Mouse (Mus musculus) intestine, embryonic 15.5 days (tissue): ENCODE data around the gene Fosl1. TPM values are rescaled to one million over a fixed set of nuclear protein-coding genes. Genes with fewer than 3 reads are reported as not detected.

Source experiments
- ATAC-seq: fragments of 200-750 bp; cut with Nextera tagmentation; 2 replicates; pipeline ENCODE4 v1.8.0; 2017; ENCODE audit warnings: moderate TSS enrichment, moderate library complexity
- H3K27ac ChIP-seq: fragments of 300-500 bp; sonication (generic); 2 replicates; pipeline ENCODE4 v1.5.1; 2015; ENCODE audit warnings: mild to moderate bottlenecking, inconsistent platforms
- H3K27me3 ChIP-seq: fragments of 300-500 bp; sonication (generic); replicated peaks from 2 replicates; pipeline ENCODE4 v1.6.1; 2015; ENCODE audit warnings: inconsistent platforms
- H3K36me3 ChIP-seq: fragments of 300-500 bp; sonication (generic); 2 replicates; pipeline ENCODE4 v1.6.1; 2015; ENCODE audit warnings: inconsistent platforms
- H3K4me1 ChIP-seq: fragments of 300-500 bp; sonication (generic); replicated peaks from 2 replicates; pipeline ENCODE4 v1.6.1; 2015; ENCODE audit warnings: inconsistent platforms
- H3K4me2 ChIP-seq: fragments of 300-500 bp; sonication (generic); replicated peaks from 2 replicates; pipeline ENCODE4 v1.6.1; 2015; ENCODE audit warnings: mild to moderate bottlenecking, inconsistent platforms
- H3K4me3 ChIP-seq: fragments of 300-500 bp; sonication (generic); replicated peaks from 2 replicates; pipeline ENCODE4 v1.5.1; 2015; ENCODE audit warnings: inconsistent platforms
- H3K9ac ChIP-seq: fragments of 300-500 bp; sonication (generic); 2 replicates; pipeline ENCODE4 v1.6.1; 2015; ENCODE audit warnings: inconsistent platforms
- H3K9me3 ChIP-seq: fragments of 300-500 bp; sonication (generic); 2 replicates; pipeline ENCODE4 v1.6.1; 2016; ENCODE audit warnings: inconsistent platforms
- WGBS: fragments of 180-500 bp; shearing (Covaris S2); methylation state at CpG from one replicate; pipeline ENCODE4 v1.1.7; 2015; 5-methylcytosine and 5-hydroxymethylcytosine counted together
- polyA plus RNA-seq: library from polyadenylated mRNA; unstranded; fragments of >200 nt; fragmentation: Nextera tagmentation; extraction: Ambion mirVana; gene quantifications from 2 replicates; pipeline ENCODE4 v1.2.1, GENCODE M21; 2015

The Fosl1 gene
- polyA plus RNA-seq, 1 experiment from 2014 or later = not detected

DNA sequence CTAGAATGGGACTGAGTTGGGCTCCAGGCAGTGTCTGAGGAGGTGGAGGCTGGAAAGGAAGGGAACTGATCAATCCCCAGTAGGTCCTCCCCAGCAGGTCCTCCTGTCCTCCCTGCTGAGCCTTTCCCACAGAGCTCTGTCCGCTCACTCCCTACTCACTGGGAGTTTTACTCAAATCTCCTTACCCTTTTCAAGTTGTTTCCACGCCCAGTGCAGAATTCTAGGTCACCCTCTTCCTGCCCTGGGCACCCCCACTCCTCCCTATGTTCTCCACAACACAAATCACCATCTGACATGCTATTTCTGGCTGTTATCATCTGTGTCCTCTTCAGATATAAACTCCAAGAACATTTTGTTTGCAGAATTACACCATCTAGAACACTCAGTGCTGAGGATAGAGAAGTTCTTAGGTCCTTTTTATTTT, 32.8 kb upstream of the Fosl1 start:
- Histone ChIP-seq H3K4me1 (no peaks in the 10 kb centered on the region), H3K36me3 (no peaks in the 10 kb centered on the region), H3K9me3 (no peaks in the 10 kb centered on the region), H3K9ac (no peak overlapping the region), H3K27me3 (no peaks in the 10 kb centered on the region), H3K27ac (no peak overlapping the region), H3K4me3 (no peak overlapping the region), H3K4me2 (no peak overlapping the region)
- WGBS = 68% methylated on average over 2 of the region's 2 CpGs
- ATAC-seq = no peak

DNA sequence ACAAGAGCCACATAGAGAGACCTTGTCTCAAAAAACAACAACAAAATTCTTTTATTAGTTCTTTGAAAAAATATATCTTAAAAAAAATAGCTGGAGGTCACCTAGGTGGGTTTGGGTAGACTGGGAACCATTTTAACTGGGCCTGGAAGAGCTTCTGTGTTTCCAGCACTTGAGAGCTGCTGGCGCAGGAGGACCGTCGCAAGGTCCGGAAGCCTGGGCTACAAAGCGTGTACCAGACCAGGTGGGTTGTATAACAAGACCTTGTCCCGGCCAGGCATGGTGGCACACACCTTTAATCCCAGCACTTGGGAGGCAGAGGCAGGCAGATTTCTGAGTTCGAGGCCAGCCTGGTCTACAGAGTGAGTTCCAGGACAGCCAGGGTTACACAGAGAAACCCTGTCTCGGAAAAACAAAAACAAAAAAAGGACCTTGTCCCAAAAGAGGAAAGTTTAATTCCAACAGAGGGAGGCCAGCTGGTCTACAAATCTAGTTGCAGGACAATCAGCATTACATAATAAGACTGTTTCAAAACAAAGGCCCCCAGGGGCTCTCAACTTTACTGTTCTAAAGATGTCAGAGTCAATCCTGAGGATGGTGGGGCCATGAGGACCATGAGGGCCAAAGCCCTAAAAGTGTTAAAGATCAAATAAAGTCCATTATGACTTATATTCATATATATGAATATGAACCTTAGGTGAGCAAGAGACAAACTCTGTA, 28.4 kb upstream of the Fosl1 start:
- Histone ChIP-seq H3K9ac (no peak overlapping the region), H3K4me2 (no peak overlapping the region), H3K27me3 (no peaks in the 10 kb centered on the region), H3K4me1 (peaks cover 7% of the 10 kb centered on the region), H3K9me3 (no peaks in the 10 kb centered on the region), H3K36me3 (peaks cover 8% of the 10 kb centered on the region; the same call in 1 of the 2 replicates), H3K27ac (no peak overlapping the region), H3K4me3 (no peak overlapping the region)
- no peak for ATAC-seq
- 94% methylated on average over 8 of the region's 8 CpGs for WGBS

DNA sequence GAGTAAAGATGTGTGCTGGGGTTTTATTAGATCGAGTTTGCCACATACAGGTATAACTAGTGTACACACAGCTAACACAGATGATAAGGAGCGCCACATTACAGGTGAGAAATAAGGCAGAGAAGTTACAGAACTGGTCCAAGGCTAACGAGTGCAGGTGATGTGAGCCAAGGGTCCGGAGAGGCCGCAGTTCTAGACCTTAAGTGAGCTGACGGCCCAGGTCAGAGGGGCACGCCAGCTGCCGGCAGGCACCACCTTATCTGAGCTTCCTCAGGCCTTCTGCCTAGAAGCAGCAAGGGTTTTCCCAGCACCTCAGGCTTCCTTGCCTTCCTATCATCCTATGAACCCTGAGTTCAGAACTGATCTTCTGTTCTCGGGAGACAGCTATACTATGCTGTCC, 27.7 kb upstream of the Fosl1 start:
- no peak overlapping the region for H3K9ac ChIP-seq
- WGBS = 90% methylated on average over 9 of the region's 9 CpGs
- peaks cover 9% of the 10 kb centered on the region for H3K4me1 ChIP-seq
- H3K9me3 ChIP-seq = no peaks in the 10 kb centered on the region
- ATAC-seq = no peak
- H3K4me3 ChIP-seq = no peak overlapping the region
- no peaks in the 10 kb centered on the region for H3K27me3 ChIP-seq
- peaks cover 8% of the 10 kb centered on the region; the same call in 1 of the 2 replicates for H3K36me3 ChIP-seq
- H3K4me2 ChIP-seq = no peak overlapping the region
- no peak overlapping the region for H3K27ac ChIP-seq

DNA sequence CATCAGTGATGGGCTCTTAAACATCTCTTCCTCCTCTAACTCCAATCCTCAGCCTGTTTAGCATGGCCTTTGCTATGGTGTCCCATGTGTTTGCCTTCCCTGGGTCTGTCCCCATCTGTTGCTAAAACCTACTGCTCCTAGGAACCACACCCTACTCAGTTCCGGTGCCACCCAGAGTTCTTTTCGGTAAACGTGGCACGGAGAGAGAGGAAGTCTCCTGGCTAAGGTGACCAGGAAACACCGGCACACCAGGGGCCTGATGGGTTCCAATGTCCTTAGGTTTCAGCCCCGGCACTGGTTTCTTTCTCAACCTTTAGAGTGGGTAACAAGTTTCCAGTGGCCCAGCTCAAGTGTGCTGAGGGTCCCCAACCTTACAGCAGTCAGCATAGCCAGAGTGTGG, 26.8 kb upstream of the Fosl1 start:
- no peaks in the 10 kb centered on the region for H3K9me3 ChIP-seq

DNA sequence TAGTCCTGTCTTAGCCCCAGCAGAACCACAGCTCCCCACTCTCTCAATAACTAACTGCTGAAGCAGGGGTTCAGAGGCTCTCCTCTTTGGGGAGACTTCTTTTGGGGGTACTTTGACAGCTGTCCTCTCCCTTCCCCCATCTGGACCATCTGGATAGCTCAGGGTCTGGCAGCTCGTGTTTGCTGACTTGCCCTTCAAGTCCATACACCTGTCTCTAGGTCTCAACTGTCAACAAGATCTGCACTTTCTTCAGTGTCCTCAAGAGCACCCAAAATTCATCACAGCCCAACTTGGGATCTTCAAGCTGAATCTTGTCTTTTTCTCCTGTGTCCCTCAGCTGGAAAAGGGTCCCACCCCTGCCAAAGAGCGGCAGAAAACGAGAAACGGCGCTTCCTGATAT, 25.6 kb upstream of the Fosl1 start:
- Histone ChIP-seq H3K36me3 (peaks cover 12% of the 10 kb centered on the region), H3K27ac (no peak overlapping the region), H3K4me2 (no peak overlapping the region), H3K9ac (no peak overlapping the region), H3K4me3 (no peak overlapping the region), H3K9me3 (no peaks in the 10 kb centered on the region), H3K27me3 (no peaks in the 10 kb centered on the region), H3K4me1 (peaks cover 20% of the 10 kb centered on the region)
- no peak for ATAC-seq
- WGBS = 87% methylated on average over 5 of the region's 5 CpGs

More for the DNA sequence above, 26.8 kb upstream of the Fosl1 start:
- no peak for ATAC-seq
- Histone ChIP-seq H3K4me2 (no peak overlapping the region), H3K4me1 (peaks cover 9% of the 10 kb centered on the region), H3K9ac (no peak overlapping the region), H3K27me3 (no peaks in the 10 kb centered on the region), H3K36me3 (peaks cover 8% of the 10 kb centered on the region; the same call in 1 of the 2 replicates), H3K27ac (no peak overlapping the region), H3K4me3 (no peak overlapping the region)
- WGBS = 88% methylated on average over 6 of the region's 6 CpGs

DNA sequence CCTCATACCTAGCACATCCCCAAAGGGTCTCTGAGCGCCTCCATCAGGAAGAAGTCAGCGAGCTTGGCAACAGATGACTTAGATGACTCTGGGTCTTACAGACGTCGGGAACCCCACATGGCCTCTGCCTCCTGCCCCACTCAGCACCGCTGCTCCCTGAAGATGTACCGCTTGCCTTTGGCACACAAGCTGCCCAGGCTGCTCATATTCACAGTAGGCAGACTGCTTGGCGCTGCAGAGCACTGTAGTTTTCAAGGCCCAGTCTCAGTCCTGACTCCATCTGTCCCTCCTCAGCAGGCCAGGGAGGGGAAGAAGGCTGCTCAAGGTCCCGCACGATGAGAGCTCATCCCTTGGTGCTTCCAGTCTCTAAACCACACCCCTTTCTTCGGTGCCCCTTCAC, 25.1 kb upstream of the Fosl1 start:
- no peaks in the 10 kb centered on the region for H3K9me3 ChIP-seq
- peaks cover 25% of the 10 kb centered on the region for H3K4me1 ChIP-seq
- H3K27me3 ChIP-seq = no peaks in the 10 kb centered on the region
- 87% methylated on average over 10 of the region's 10 CpGs for WGBS
- no peak overlapping the region for H3K4me2 ChIP-seq
- peaks cover 17% of the 10 kb centered on the region for H3K36me3 ChIP-seq
- no peak overlapping the region for H3K27ac ChIP-seq
- no peak for ATAC-seq
- no peak overlapping the region for H3K9ac ChIP-seq
- no peak overlapping the region for H3K4me3 ChIP-seq

DNA sequence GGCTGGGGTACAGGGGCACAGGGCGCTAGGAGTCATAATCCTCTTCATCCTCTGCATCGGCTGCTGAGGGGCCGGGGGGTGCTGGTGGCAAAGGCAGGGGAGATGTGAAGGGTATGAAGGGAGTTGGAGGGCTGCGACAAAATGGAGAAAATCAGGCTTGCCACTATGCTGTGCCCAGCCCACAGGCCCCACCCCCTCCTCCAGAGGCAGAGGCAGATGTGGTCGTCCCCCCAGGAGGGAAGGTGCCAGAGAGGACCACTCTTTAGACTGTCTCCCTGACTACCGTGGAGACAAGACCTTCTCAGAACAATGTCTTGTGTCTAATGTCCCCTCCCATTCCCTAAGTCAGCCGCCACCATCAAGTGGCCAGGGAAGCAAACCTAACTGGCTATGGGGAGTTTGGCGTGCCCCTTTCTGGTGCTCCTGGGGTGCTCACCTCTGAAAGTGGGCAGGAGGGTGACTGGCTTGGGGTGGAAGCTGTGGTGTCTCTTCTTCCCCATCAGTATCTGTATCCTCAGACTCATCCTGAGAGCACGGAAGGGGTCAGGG, 24.4 kb upstream of the Fosl1 start:
- no peaks in the 10 kb centered on the region for H3K9me3 ChIP-seq
- no peak overlapping the region for H3K27ac ChIP-seq
- ATAC-seq = no peak
- WGBS = 87% methylated on average over 9 of the region's 9 CpGs
- no peaks in the 10 kb centered on the region for H3K27me3 ChIP-seq
- H3K36me3 ChIP-seq = peaks cover 17% of the 10 kb centered on the region
- peak overlapping the region; percentile 92; the same call in 1 of the 2 replicates for H3K4me2 ChIP-seq
- H3K4me1 ChIP-seq = peaks cover 27% of the 10 kb centered on the region
- peak overlapping the region; percentile 85; the same call in 1 of the 2 replicates for H3K9ac ChIP-seq
- H3K4me3 ChIP-seq = 0 out of 2 replicates have a peak overlapping the region, but pooled peaks have one; percentile 83

DNA sequence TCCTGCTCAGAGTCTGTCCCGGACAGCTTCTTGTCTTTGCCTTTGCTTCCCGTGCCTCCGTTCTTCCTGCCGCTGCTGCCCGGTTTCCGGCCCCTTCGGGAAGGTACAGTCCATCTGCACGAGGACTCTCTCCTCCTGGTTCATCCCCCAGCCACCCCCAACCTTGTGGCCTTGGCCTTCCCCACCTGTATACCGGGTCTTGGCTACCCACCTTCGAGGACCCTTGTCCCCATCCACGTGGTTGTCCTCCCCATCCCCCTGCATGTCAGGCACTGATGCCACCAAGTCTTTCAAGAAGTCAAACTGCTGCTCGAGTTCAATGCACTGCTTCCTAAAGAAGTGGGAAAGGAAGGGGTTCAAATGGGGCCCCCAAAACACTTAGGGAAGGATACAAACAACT, 23.8 kb upstream of the Fosl1 start:
- H3K27me3 ChIP-seq = no peaks in the 10 kb centered on the region
- ATAC-seq = no peak
- H3K4me2 ChIP-seq = peak overlapping the region; percentile 92
- H3K4me3 ChIP-seq = peak overlapping the region; percentile 83
- WGBS = 65% methylated on average over 12 of the region's 12 CpGs
- peaks cover 17% of the 10 kb centered on the region for H3K36me3 ChIP-seq
- no peaks in the 10 kb centered on the region for H3K9me3 ChIP-seq
- H3K4me1 ChIP-seq = peaks cover 28% of the 10 kb centered on the region
- H3K9ac ChIP-seq = peak overlapping the region; percentile 85
- no peak overlapping the region for H3K27ac ChIP-seq

DNA sequence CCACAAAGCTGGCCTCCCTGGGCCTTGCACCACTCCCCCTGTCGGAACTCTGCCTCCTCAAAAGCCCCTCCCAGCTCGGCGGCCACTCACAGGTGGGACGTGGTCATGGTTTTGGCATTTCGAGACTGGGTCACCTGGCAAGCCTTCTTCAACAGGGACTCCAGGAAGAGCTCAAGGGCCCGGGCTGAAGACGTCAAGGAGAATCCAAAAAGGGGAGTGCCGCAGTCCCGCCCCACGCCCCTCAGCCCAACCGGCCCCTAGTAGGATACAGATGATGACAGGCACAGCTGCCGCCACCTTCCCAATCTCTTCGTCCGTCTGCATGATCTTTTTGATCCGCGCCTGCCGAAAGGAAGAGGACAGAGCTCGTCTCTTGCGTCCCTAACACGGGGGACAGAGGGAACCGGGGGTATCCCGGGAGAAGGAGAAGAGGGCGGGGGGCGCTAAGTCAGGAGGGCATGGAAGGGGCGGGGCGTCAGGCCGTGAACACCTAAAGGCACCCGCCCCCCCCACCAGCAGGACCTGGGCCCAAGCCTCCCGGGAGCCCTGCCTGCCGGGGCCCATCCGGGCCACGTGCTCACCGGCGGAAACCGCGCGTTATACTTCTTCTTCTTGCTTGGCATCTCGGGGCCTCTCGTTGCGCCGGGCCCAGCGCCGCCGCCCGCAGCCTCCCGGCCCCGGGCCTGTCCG, 23.1 kb upstream of the Fosl1 start:
- no peaks in the 10 kb centered on the region for H3K27me3 ChIP-seq
- H3K36me3 ChIP-seq = peaks cover 17% of the 10 kb centered on the region
- 2% methylated on average over 45 of the region's 48 CpGs for WGBS
- peak overlapping the region; percentile 92 for H3K4me2 ChIP-seq
- H3K9ac ChIP-seq = peak overlapping the region; percentile 85
- peak overlapping the region; percentile 94 for H3K27ac ChIP-seq
- peak overlapping the region; percentile 83 for H3K4me3 ChIP-seq
- H3K9me3 ChIP-seq = no peaks in the 10 kb centered on the region
- peak; percentile 80 for ATAC-seq
- peaks cover 28% of the 10 kb centered on the region for H3K4me1 ChIP-seq

DNA sequence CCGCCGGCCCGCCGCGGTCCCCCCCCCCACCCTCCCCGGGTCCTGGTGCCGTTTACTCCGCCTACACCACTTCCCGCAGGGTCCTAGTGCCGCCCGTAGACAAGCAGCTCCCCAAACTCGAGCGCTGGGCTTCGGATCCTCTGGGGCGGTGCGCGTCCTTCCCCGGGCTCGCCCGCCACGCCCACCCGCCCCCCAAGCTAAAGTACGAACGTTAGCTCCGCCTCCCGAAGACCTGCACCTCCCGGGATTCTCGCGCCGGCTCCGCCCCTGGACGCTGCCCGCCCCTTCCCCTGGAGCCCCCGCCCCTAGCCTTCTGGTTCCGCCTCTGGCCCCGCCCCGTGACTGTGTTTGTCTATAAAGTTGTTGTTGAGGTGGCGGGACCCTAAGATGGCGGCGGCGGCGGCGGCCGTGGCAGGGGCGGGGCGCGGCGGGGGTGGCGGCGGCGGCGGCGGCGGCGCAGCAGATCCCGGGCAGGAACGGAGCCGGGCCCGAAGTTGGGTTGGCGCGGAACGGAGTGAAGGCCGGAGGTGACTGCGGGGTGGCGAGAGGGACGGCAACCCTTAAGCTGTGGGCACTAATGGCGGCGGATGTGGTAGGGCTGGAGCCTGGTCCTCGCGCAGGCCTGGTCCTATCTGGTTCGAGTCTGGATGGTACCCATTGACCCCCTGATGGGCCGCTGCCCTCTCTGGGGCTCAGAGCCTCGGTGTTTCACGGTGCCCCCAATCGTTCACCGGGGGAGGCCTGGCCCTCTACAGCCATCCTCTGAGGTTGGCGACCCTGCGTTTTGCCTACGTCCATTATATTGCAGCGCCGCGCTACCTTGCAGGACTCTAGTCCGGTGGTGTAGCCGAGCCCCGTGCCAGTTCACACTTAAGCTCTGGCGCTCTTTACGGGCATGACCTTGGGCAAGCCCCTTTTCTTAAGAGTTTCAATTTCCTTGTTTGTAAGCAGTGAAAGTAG, 22.3 kb upstream of the Fosl1 start, which contains the start of the genes Drap1 and AI837181:
Gene Drap1, minus strand, starts transcription at position 198 of the 960 bp plus-strand sequence.
Gene AI837181, plus strand, starts transcription at position 363 of the 960 bp plus-strand sequence.
- under 1% methylated on average over 86 of the region's 87 CpGs for WGBS
- peak within 1 kb of the TSS; percentile 83 for H3K4me3 ChIP-seq
- H3K4me2 ChIP-seq = peak within 1 kb of the TSS; percentile 92
- H3K9ac ChIP-seq = peak within 1 kb of the TSS; percentile 90
- no peaks in the 10 kb centered on the region for H3K27me3 ChIP-seq
- peaks cover 17% of the 10 kb centered on the region for H3K36me3 ChIP-seq
- peak; percentile 94 for ATAC-seq
- H3K4me1 ChIP-seq = peaks cover 28% of the 10 kb centered on the region
- H3K9me3 ChIP-seq = no peaks in the 10 kb centered on the region
- peak within 1 kb of the TSS; percentile 94 for H3K27ac ChIP-seq

DNA sequence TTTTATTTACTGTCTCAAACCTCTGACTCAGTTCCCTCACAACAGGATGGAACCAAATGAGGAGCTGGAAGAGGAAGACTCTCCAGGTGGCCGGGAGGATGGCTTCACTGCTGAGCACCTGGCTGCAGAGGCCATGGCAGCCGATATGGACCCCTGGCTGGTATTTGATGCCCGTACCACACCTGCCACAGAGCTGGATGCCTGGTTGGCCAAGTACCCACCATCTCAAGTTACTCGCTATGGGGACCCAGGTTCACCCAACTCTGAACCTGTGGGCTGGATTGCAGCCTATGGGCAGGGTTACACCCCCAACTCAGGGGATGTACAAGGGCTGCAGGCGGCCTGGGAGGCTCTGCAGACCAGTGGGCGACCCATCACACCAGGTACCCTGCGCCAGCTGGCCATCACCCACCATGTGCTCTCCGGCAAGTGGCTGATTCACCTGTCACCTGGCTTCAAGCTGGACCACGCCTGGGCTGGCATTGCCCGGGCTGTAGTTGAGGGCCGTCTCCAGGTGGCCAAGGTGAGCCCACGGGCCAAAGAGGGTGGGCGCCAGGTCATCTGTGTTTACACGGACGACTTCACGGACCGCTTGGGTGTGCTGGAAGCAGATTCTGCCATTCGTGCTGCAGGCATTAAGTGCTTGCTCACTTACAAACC, 21.3 kb upstream of the Fosl1 start:
- peak overlapping the region; percentile 64 for H3K4me2 ChIP-seq

More for the DNA sequence above, 21.3 kb upstream of the Fosl1 start:
- H3K27me3 ChIP-seq = no peaks in the 10 kb centered on the region
- H3K9me3 ChIP-seq = no peaks in the 10 kb centered on the region
- H3K27ac ChIP-seq = no peak overlapping the region
- H3K4me1 ChIP-seq = peaks cover 28% of the 10 kb centered on the region
- H3K36me3 ChIP-seq = peaks cover 11% of the 10 kb centered on the region
- 79% methylated on average over 18 of the region's 18 CpGs for WGBS
- peak overlapping the region; percentile 83 for H3K4me3 ChIP-seq
- H3K9ac ChIP-seq = peak overlapping the region; percentile 90
- ATAC-seq = no peak
